Mouse (Mus musculus) sigmoid colon, adult 10 weeks (tissue): ENCODE measurements around the gene Flg2. TPM values are rescaled to one million over a fixed set of nuclear protein-coding genes. Genes with fewer than 3 reads are reported as not detected.

Source experiments
- polyA plus RNA-seq: library from polyadenylated mRNA; stranded (reverse); fragments of 350-450 nt; fragmentation: Illumina TruSeq; extraction: RNeasy Lipid Tissue Mini Kit (QIAGEN cat#74804); gene quantifications from one replicate; pipeline ENCODE4 v1.2.3, GENCODE M21; 2014; ENCODE audit warnings: low read depth, low replicate concordance

The Flg2 gene
- polyA plus RNA-seq = not detected

DNA sequence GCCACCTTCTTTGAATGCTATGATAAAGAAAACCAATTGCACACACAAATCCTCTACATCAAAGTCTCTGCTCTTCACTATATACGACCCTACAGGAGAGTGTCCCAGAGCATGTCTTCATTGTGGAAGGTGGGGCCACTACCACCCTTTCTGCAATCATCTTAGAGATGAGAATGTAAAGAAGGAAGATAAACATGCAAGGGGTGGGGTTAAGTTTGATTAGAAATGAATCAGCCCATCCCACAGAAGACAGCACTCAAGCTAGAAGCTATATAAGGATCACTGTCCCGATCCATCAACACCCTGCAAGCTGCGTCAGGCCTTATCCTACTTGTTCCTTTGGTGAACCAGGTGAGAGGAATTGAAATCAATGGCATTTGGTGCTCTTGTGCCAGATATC, at the start of gene Flg2:
Gene Flg2 (plus strand): TSS at position 301 of the 400 bp plus-strand sequence.

Other genes starting within 250 kb of the Flg2 start
- not detected for gene Lce3d, start 239.9 kb upstream of the Flg2 start, polyA plus RNA-seq
- not detected for gene Lce3e, start 230.2 kb upstream of the Flg2 start, polyA plus RNA-seq
- not detected for gene Lce3f, start 205.1 kb upstream of the Flg2 start, polyA plus RNA-seq
- not detected for gene Crct1, start 181.6 kb upstream of the Flg2 start, polyA plus RNA-seq
- gene Lce1m, start 178.2 kb upstream of the Flg2 start, polyA plus RNA-seq = not detected
- gene Gm4858, start 128.5 kb upstream of the Flg2 start, polyA plus RNA-seq = not detected
- not detected for gene Crnn, start 52.5 kb upstream of the Flg2 start, polyA plus RNA-seq
- gene Flg, start 76.2 kb downstream of the Flg2 start, polyA plus RNA-seq = not detected
- gene Hrnr, start 122.5 kb downstream of the Flg2 start, polyA plus RNA-seq = not detected
- gene Rptn, start 196.4 kb downstream of the Flg2 start, polyA plus RNA-seq = not detected
- gene Tchh, start 245.1 kb downstream of the Flg2 start, polyA plus RNA-seq = 0.63 TPM